Mouse (Mus musculus): ENCODE measurements around the gene Ncoa7. TPM values are rescaled to one million over a fixed set of nuclear protein-coding genes. Genes with fewer than 3 reads are reported as not detected.
A peak's percentile ranks its signal among the peaks of the same experiment; 100 is the strongest.

Ncoa7 gene
- 100 to 1,000 TPM in 1 of 4 experiments, 10 to 100 TPM in 3; 82.1 to 111 (median 89.2) TPM for total RNA-seq (2022)

GRCm38 (mm10) chr10:30802681-30803586, at the start of gene Ncoa7:
Ncoa7 (minus strand) TSS chr10:30803326.
- peak; percentile 71 to 77 for DNase-seq (ENCODE audit: low spot score in 2 of 2)

GRCm38 (mm10) chr10:30845101-30845825, 42.1 kb upstream of the Ncoa7 start:
- DNase-seq (ENCODE audit: low spot score in 2 of 2): no peak

GRCm38 (mm10) chr10:30844191-30845010, 41.3 kb upstream of the Ncoa7 start:
- peak in 1 of 2 experiments; percentile 6 for DNase-seq (ENCODE audit: low spot score in 2 of 2)

GRCm38 (mm10) chr10:30843438-30844190, 40.5 kb upstream of the Ncoa7 start:
- peak in 1 of 2 experiments; percentile 18 for DNase-seq (ENCODE audit: low spot score in 2 of 2)

- DNase-seq (ENCODE audit: low spot score in 2 of 2): peak; percentile 97
These were observed 39.7 kb upstream of the Ncoa7 start, which contains the start of gene Hey2 for GRCm38 (mm10) chr10:30842643-30843437. Hey2 (minus strand) TSS chr10:30842801.

- peak in 1 of 2 experiments; percentile 13 for DNase-seq (ENCODE audit: low spot score in 2 of 2)
These were observed 39.1 kb upstream of the Ncoa7 start for GRCm38 (mm10) chr10:30842228-30842627.

- DNase-seq (ENCODE audit: low spot score in 2 of 2): no peak
These were observed 37.7 kb upstream of the Ncoa7 start for GRCm38 (mm10) chr10:30840824-30841223.

- DNase-seq (ENCODE audit: low spot score in 2 of 2): no peak
These were observed 35.1 kb upstream of the Ncoa7 start for GRCm38 (mm10) chr10:30838188-30838587.

- no peak for DNase-seq (ENCODE audit: low spot score in 2 of 2)
These were observed 21.9 kb upstream of the Ncoa7 start for GRCm38 (mm10) chr10:30825049-30825448.

GRCm38 (mm10) chr10:30810967-30811293, 7.8 kb upstream of the Ncoa7 start:
- DNase-seq (ENCODE audit: low spot score in 2 of 2): peak; percentile 61 to 76

- no peak for DNase-seq (ENCODE audit: low spot score in 2 of 2)
These were observed 7.3 kb upstream of the Ncoa7 start for GRCm38 (mm10) chr10:30810247-30810966.

GRCm38 (mm10) chr10:30803587-30804253, 594 bp upstream of the Ncoa7 start:
- DNase-seq (ENCODE audit: low spot score in 2 of 2): no peak

- no peak for DNase-seq (ENCODE audit: low spot score in 2 of 2)
These were observed 1.1 kb downstream of the Ncoa7 start for GRCm38 (mm10) chr10:30802033-30802432.

- no peak for DNase-seq (ENCODE audit: low spot score in 2 of 2)
These were observed 3.2 kb downstream of the Ncoa7 start for GRCm38 (mm10) chr10:30799713-30800450.

GRCm38 (mm10) chr10:30796469-30797261, 6.5 kb downstream of the Ncoa7 start:
- no peak for DNase-seq (ENCODE audit: low spot score in 2 of 2)

- DNase-seq (ENCODE audit: low spot score in 2 of 2): no peak
These were observed 12.1 kb downstream of the Ncoa7 start for GRCm38 (mm10) chr10:30791016-30791415.

GRCm38 (mm10) chr10:30789521-30789920, 13.6 kb downstream of the Ncoa7 start:
- no peak for DNase-seq (ENCODE audit: low spot score in 2 of 2)

All from left cerebral cortex, adult 8-10 months (tissue).